Mouse (Mus musculus): ENCODE results near the gene Dclre1a. TPM values are rescaled to one million over a fixed set of nuclear protein-coding genes. Genes with fewer than 3 reads are reported as not detected.

The Dclre1a gene
- polyA plus RNA-seq, 1 experiment, result 3.1 TPM

DNA sequence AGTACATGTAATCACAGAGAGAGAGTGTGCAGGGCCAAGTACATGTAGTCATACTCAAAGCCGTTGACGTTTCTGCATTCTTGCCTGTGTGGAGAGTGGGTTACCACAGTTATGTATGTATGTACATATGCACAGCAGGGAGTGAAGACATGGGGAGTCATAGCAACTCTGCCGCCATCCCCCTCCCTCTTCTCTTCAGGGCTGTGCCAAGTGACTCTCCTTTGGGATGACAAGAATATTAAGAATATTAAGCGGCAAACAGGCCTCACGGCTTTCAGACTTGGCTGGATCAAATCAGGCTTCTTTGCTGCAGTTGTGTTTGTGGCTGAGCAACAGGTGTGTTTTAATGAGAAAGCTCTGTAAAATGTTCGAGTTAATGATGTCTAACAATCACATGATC, 58.4 kb downstream of the Dclre1a start:
- H3K27me3 ChIP-seq (ENCODE audit: control insufficient read depth, insufficient read depth, low read length), result no peaks in the 10 kb centered on the region; the same call in 1 of the 2 replicates
- H3K4me3 ChIP-seq (ENCODE audit: control insufficient read depth, insufficient read depth, low read length), result no peak overlapping the region
- TF ChIP-seq POLR2A (IDR thresholded peaks at IDR 0.05; ENCODE audit: control insufficient read depth, extremely low read depth, insufficient read depth, low read length, poor library complexity) (no peak), CTCF (IDR thresholded peaks at IDR 0.05; ENCODE audit: borderline replicate concordance, control insufficient read depth, extremely low read depth, insufficient read depth, low read length, poor library complexity) (no peak)
- no peak for DNase-seq
- no peaks in the 10 kb centered on the region for H3K36me3 ChIP-seq (ENCODE audit: control insufficient read depth, insufficient read depth, low read length)
- H3K27ac ChIP-seq (ENCODE audit: control insufficient read depth, insufficient read depth, low read length), result no peak overlapping the region
- no peaks in the 10 kb centered on the region for H3K4me1 ChIP-seq (replicated peaks; ENCODE audit: control insufficient read depth, insufficient read depth, low read length)
- 91% methylated on average over 6 of the region's 6 CpGs for WGBS

DNA sequence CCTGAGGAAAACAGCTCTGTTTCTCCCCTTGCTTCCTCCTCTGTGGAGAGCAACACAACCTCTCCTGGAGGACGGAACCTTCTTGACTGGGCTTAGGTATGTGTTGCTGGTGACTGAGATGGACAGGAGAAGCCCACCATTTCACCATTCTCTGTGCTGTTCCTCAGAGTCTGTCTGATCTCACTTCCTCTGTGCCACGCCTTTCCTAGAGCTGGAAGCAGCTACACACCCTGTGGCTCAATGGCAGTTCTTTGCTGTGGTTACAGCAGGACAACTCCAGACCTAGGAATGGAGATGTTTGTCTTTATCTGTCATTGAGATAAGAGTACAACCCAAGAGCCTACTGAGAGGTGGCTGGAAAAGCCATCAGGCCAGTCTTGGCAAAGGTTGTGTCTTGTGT, 60.7 kb downstream of the Dclre1a start:
- Histone ChIP-seq H3K27ac (ENCODE audit: control insufficient read depth, insufficient read depth, low read length) (no peak overlapping the region), H3K36me3 (ENCODE audit: control insufficient read depth, insufficient read depth, low read length) (no peaks in the 10 kb centered on the region), H3K4me1 (replicated peaks; ENCODE audit: control insufficient read depth, insufficient read depth, low read length) (no peaks in the 10 kb centered on the region), H3K27me3 (ENCODE audit: control insufficient read depth, insufficient read depth, low read length) (no peaks in the 10 kb centered on the region; the same call in 1 of the 2 replicates), H3K4me3 (ENCODE audit: control insufficient read depth, insufficient read depth, low read length) (no peak overlapping the region)
- DNase-seq, result no peak
- no peak for TF ChIP-seq POLR2A (IDR thresholded peaks at IDR 0.05; ENCODE audit: control insufficient read depth, extremely low read depth, insufficient read depth, low read length, poor library complexity)
- TF ChIP-seq CTCF (IDR thresholded peaks at IDR 0.05; ENCODE audit: borderline replicate concordance, control insufficient read depth, extremely low read depth, insufficient read depth, low read length, poor library complexity), result no peak
- 85% methylated on average over 2 of the region's 2 CpGs for WGBS

DNA sequence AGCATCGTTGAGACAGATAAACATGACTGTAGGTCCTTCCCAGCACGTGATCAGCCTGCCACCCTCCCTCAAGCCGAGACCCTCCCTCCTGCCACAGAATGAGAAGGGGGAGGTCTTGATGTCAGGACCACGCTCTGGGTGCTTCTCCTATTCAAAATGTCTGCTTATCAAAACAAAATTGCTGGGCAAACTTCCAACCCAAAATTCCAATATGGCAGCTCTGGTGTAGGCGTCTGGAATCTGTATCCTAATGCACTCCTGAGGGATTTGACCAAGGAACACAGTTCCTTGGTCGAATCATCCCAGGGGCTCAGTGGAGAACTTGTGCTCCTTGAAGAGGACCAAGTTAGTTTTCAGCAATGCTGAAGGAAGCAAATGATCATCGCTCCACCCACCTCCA, 61.1 kb downstream of the Dclre1a start:
- no peaks in the 10 kb centered on the region for H3K36me3 ChIP-seq (ENCODE audit: control insufficient read depth, insufficient read depth, low read length)
- TF ChIP-seq POLR2A (IDR thresholded peaks at IDR 0.05; ENCODE audit: control insufficient read depth, extremely low read depth, insufficient read depth, low read length, poor library complexity) (no peak), CTCF (IDR thresholded peaks at IDR 0.05; ENCODE audit: borderline replicate concordance, control insufficient read depth, extremely low read depth, insufficient read depth, low read length, poor library complexity) (no peak)
- no peaks in the 10 kb centered on the region for H3K4me1 ChIP-seq (replicated peaks; ENCODE audit: control insufficient read depth, insufficient read depth, low read length)
- DNase-seq, result no peak
- no peak overlapping the region for H3K4me3 ChIP-seq (ENCODE audit: control insufficient read depth, insufficient read depth, low read length)
- no peaks in the 10 kb centered on the region; the same call in 1 of the 2 replicates for H3K27me3 ChIP-seq (ENCODE audit: control insufficient read depth, insufficient read depth, low read length)
- WGBS, result 92% methylated on average over 7 of the region's 7 CpGs
- no peak overlapping the region for H3K27ac ChIP-seq (ENCODE audit: control insufficient read depth, insufficient read depth, low read length)

DNA sequence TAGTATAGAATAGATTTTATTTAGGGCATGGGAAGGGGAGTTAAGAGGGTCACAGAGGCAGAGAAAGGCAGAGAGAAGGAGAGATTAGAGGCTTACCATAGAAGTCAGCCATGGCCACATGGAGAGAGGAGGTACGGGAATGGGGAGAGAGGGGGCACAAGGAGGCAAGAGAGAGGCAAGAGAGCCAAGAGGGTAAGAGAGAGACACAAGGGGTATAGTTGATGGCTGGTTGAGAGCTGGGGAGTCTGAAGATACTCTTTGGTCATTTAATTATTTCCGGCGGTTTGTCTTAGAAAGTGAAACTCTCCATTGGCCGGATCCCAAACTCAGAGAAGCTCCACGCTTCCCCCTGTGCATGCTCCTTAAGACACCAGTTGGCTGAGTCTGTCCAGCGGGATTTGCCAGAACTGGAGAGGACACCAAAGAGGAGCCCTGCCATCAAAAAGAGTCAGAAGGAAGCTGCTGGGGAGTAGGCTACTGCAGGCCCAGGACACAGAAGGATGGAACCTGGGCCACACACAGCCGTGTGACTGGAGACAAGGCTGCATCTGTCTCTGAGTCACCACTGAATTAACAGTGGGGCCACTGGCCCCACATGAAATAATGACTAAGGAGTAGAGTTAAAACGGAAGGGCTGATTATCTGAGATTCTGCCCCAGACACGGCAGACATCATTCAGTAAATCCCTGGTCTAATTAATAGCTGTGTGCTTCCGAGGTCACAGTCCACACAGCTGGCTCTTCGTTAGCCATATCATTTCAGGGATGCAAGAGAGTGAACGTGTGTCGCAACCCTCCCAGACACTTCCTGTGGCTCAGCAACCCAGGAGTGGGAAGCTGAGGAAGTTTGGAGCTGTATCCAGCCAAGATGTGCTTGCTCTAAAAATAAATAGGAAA, 62.4 kb downstream of the Dclre1a start:
- Histone ChIP-seq H3K27me3 (ENCODE audit: control insufficient read depth, insufficient read depth, low read length) (no peaks in the 10 kb centered on the region; the same call in 1 of the 2 replicates), H3K27ac (ENCODE audit: control insufficient read depth, insufficient read depth, low read length) (no peak overlapping the region), H3K36me3 (ENCODE audit: control insufficient read depth, insufficient read depth, low read length) (no peaks in the 10 kb centered on the region), H3K4me1 (replicated peaks; ENCODE audit: control insufficient read depth, insufficient read depth, low read length) (no peaks in the 10 kb centered on the region), H3K4me3 (ENCODE audit: control insufficient read depth, insufficient read depth, low read length) (no peak overlapping the region)
- TF ChIP-seq POLR2A (IDR thresholded peaks at IDR 0.05; ENCODE audit: control insufficient read depth, extremely low read depth, insufficient read depth, low read length, poor library complexity) (no peak), CTCF (IDR thresholded peaks at IDR 0.05; ENCODE audit: borderline replicate concordance, control insufficient read depth, extremely low read depth, insufficient read depth, low read length, poor library complexity) (no peak)
- no peak for DNase-seq
- 76% methylated on average over 13 of the region's 13 CpGs for WGBS

DNA sequence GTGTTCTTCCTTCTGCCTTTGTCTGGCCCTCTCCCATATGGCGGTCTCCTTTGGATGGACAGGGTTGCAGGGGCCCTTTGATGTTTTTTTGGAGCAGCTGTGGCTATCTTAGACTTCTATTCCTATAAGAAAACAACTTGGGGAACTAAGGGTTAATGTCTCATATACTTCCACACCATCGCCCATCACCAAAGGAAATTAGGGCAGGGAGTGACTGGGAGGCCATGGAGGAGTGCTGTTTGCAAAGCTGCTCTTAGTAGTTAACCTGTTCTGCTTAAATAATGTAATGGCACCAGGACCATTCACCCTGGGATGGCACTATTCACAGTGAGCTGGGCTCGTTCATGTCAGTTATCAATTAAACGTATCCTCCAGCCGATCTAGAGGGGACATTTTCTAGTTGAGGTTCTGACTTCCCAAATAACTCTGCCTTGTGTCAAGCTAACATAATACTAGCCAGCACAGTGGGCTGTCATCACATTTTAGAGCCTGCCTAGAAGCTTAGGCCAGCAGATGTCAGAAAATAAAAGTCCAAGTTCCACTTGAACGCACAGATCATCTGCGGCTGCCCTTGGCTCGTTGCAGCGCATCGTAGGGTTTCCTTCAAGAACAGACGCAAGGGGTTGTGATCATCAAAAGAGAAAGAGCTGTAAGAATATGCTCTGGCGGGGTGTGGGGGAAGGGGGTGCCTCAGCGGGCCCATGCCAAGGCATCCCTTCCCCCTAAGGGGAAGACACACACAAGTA, 63.2 kb downstream of the Dclre1a start:
- Histone ChIP-seq H3K27ac (ENCODE audit: control insufficient read depth, insufficient read depth, low read length) (no peak overlapping the region), H3K27me3 (ENCODE audit: control insufficient read depth, insufficient read depth, low read length) (no peaks in the 10 kb centered on the region; the same call in 1 of the 2 replicates), H3K4me1 (replicated peaks; ENCODE audit: control insufficient read depth, insufficient read depth, low read length) (no peaks in the 10 kb centered on the region), H3K36me3 (ENCODE audit: control insufficient read depth, insufficient read depth, low read length) (no peaks in the 10 kb centered on the region), H3K4me3 (ENCODE audit: control insufficient read depth, insufficient read depth, low read length) (no peak overlapping the region)
- WGBS, result 88% methylated on average over 13 of the region's 13 CpGs
- no peak for DNase-seq
- TF ChIP-seq CTCF (IDR thresholded peaks at IDR 0.05; ENCODE audit: borderline replicate concordance, control insufficient read depth, extremely low read depth, insufficient read depth, low read length, poor library complexity), result no peak
- TF ChIP-seq POLR2A (IDR thresholded peaks at IDR 0.05; ENCODE audit: control insufficient read depth, extremely low read depth, insufficient read depth, low read length, poor library complexity), result no peak

Other genes starting within 250 kb of the Dclre1a start
- 0.47 and 4.3 TPM in 2 replicates for gene Nrap, start 158.2 kb downstream of the Dclre1a start, polyA plus RNA-seq (2012; rRNA removed)
- 19.6 and 21.3 TPM in 2 replicates for gene Casp7, start 151.1 kb downstream of the Dclre1a start, polyA plus RNA-seq (2012; rRNA removed)
- gene Plekhs1, start 86.6 kb downstream of the Dclre1a start, polyA plus RNA-seq (2012; rRNA removed), result 0.98 and 1.1 TPM in 2 replicates
- 12.6 and 13.9 TPM in 2 replicates for gene Nhlrc2, start within 50 bp of the Dclre1a start, polyA plus RNA-seq (2012; rRNA removed)
- 6.6 and 6.9 TPM in 2 replicates for gene Adrb1, start 174.0 kb upstream of the Dclre1a start, polyA plus RNA-seq (2012; rRNA removed)